Comparison of ENCODE assay signal across 8 mouse cellular contexts in the genomic region with DNA sequence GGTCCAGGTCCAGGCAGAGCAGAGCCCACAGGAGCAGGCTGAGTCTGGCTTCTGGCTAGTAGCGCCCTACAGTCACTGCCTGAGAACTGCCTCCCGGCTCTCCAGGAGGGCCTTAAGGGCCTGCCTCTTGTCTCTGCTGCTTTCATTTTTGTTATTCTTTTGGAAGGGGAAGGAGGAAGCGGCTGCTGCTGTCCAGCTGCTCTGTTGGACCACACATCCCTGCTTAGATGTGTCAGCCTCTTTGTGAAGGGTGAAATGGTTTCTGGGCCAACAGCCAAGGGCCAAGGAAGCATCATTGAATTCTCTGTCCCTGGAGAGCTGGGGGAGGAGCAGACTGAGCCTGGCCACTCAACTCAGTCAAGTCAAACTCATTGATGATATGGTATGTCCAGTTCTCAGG. TPM values are rescaled to one million over a fixed set of nuclear protein-coding genes. Genes with fewer than 3 reads are reported as not detected.
DNase-seq lines count a peak whose midpoint lies in the region; ATAC-seq lines count a peak whose summit lies in the region.

No protein-coding gene starts in this region.

- peak; percentile 99 for DNase-seq in 3T3-L1 (ENCODE audit: low read depth, low spot score)
- peak; percentile 83 to 88 for DNase-seq in adrenal gland, postnatal 36 days
- DNase-seq in heart, postnatal 14 days, result peak; percentile 80 to 87
- DNase-seq in lung, postnatal 10 days, result peak; percentile 93

- no peaks in the 10 kb centered on the region for H3K36me3 ChIP-seq in hindbrain, embryonic 16.5 days (ENCODE audit: control insufficient read depth, insufficient read depth, low read length)
- no peaks in the 10 kb centered on the region for H3K36me3 ChIP-seq in hindbrain, embryonic 13.5 days
- no peaks in the 10 kb centered on the region for H3K36me3 ChIP-seq in midbrain, embryonic 13.5 days

- peaks cover 2% of the 10 kb centered on the region for H3K4me1 ChIP-seq in hindbrain, embryonic 16.5 days (ENCODE audit: control insufficient read depth, insufficient read depth, low read depth, low read length)
- H3K4me1 ChIP-seq in hindbrain, embryonic 13.5 days (replicated peaks), result peaks cover 5% of the 10 kb centered on the region; the same call in 1 of the 2 replicates
- peaks cover 5% of the 10 kb centered on the region; the same call in 1 of the 2 replicates for H3K4me1 ChIP-seq in midbrain, embryonic 13.5 days (replicated peaks)

- H3K4me2 ChIP-seq in hindbrain, embryonic 16.5 days (ENCODE audit: low read length), result no peak overlapping the region
- no peak overlapping the region for H3K4me2 ChIP-seq in hindbrain, embryonic 13.5 days
- H3K4me2 ChIP-seq in midbrain, embryonic 13.5 days (replicated peaks), result no peak overlapping the region

- WGBS in hindbrain, embryonic 16.5 days, result 24% methylated on average over 3 of the region's 3 CpGs
- 38% methylated on average over 3 of the region's 3 CpGs for WGBS in hindbrain, embryonic 13.5 days
- 42% methylated on average over 3 of the region's 3 CpGs for WGBS in midbrain, embryonic 13.5 days

- H3K27me3 ChIP-seq in hindbrain, embryonic 16.5 days (replicated peaks; ENCODE audit: control insufficient read depth, insufficient read depth, low read length), result no peaks in the 10 kb centered on the region; the same call in 1 of the 2 replicates
- H3K27me3 ChIP-seq in hindbrain, embryonic 13.5 days, result peaks cover 22% of the 10 kb centered on the region
- peaks cover 19% of the 10 kb centered on the region for H3K27me3 ChIP-seq in midbrain, embryonic 13.5 days

- peak overlapping the region; percentile 54; the same call in 1 of the 2 replicates for H3K27ac ChIP-seq in hindbrain, embryonic 16.5 days (ENCODE audit: low read depth, low read length)
- no peak overlapping the region for H3K27ac ChIP-seq in hindbrain, embryonic 13.5 days
- no peak overlapping the region for H3K27ac ChIP-seq in midbrain, embryonic 13.5 days

- ATAC-seq in hindbrain, embryonic 16.5 days, result peak; percentile 83
- no peak for ATAC-seq in hindbrain, embryonic 13.5 days (ENCODE audit: low FRiP score)
- ATAC-seq in CD4-positive, CD25-positive, alpha-beta regulatory T cell, adult 4 months, result no peak
- ATAC-seq in midbrain, embryonic 13.5 days, result no peak

- H3K4me3 ChIP-seq in hindbrain, embryonic 16.5 days (ENCODE audit: low read length), result no peak overlapping the region
- no peak overlapping the region for H3K4me3 ChIP-seq in hindbrain, embryonic 13.5 days
- H3K4me3 ChIP-seq in midbrain, embryonic 13.5 days (replicated peaks), result no peak overlapping the region

- H3K9ac ChIP-seq in hindbrain, embryonic 16.5 days (ENCODE audit: low read depth, low read length), result no peak overlapping the region
- no peak overlapping the region; the same call in 1 of the 2 replicates for H3K9ac ChIP-seq in hindbrain, embryonic 13.5 days
- no peak overlapping the region for H3K9ac ChIP-seq in midbrain, embryonic 13.5 days (replicated peaks)

- no peaks in the 10 kb centered on the region for H3K9me3 ChIP-seq in hindbrain, embryonic 16.5 days (ENCODE audit: control insufficient read depth, low read length)
- H3K9me3 ChIP-seq in hindbrain, embryonic 13.5 days, result no peaks in the 10 kb centered on the region
- no peaks in the 10 kb centered on the region for H3K9me3 ChIP-seq in midbrain, embryonic 13.5 days

- intact Hi-C loops in heart, postnatal 14 days (cut with DNase I), result no loop called here

RNA-seq across cellular contexts. Expression of gene Creb3l1, which starts 7.3 kb away (rescaled TPM):
- polyA plus RNA-seq in hindbrain, embryonic 16.5 days (2015; fragmentation: Nextera tagmentation; extraction: Ambion mirVana), result 2.7 and 4.0 TPM in 2 replicates
- polyA plus RNA-seq in hindbrain, embryonic 13.5 days (2015; fragmentation: Nextera tagmentation; extraction: Ambion mirVana), result 1.3 and 2.4 TPM in 2 replicates
- total RNA-seq in adrenal gland, postnatal 36 days (2021), result 10 to 100 TPM in 1 of 2 experiments, 1 to 10 TPM in 1; 6.2 to 30.5 TPM
- total RNA-seq in heart, postnatal 14 days (2021), result 1 to 10 TPM; 8.0 to 8.5 TPM
- polyA plus RNA-seq in CD4-positive, CD25-positive, alpha-beta regulatory T cell, adult 4 months (2017; shearing (Covaris generic)), result 1 to 10 TPM in 1 of 2 experiments, under 1 TPM in 1; 0.77 to 1.2 TPM
- polyA plus RNA-seq in midbrain, embryonic 13.5 days (2015; fragmentation: Nextera tagmentation; extraction: Ambion mirVana), result 0.98 and 1.2 TPM in 2 replicates

RNA-seq across cellular contexts. Expression of gene Dgkz, which starts 41.3 kb away (rescaled TPM):
- 32.3 and 37.5 TPM in 2 replicates for polyA plus RNA-seq in hindbrain, embryonic 16.5 days (2015; fragmentation: Nextera tagmentation; extraction: Ambion mirVana)
- polyA plus RNA-seq in hindbrain, embryonic 13.5 days (2015; fragmentation: Nextera tagmentation; extraction: Ambion mirVana), result 25.0 and 26.0 TPM in 2 replicates
- 10 to 100 TPM; 45.1 to 48.0 TPM for total RNA-seq in adrenal gland, postnatal 36 days (2021)
- total RNA-seq in heart, postnatal 14 days (2021), result 10 to 100 TPM; 62.3 to 63.1 TPM
- 100 to 1,000 TPM; 131 to 138 TPM for polyA plus RNA-seq in CD4-positive, CD25-positive, alpha-beta regulatory T cell, adult 4 months (2017; shearing (Covaris generic))
- polyA plus RNA-seq in midbrain, embryonic 13.5 days (2015; fragmentation: Nextera tagmentation; extraction: Ambion mirVana), result 21.4 and 26.4 TPM in 2 replicates
